Mouse (Mus musculus) lung, postnatal 10 days (tissue): ENCODE results near the gene Amy1.
A peak's percentile ranks its signal among the peaks of the same experiment; 100 is the strongest.
"Not testable (repeated sequence)": the region's sequence is repeated elsewhere in the genome, so short reads cannot be mapped to it uniquely, and the experiment has no call there.

Source experiments
- DNase-seq: peaks from one replicate; pipeline ENCODE4 v3.0.0; 2021

Amy1 gene

GRCm38 (mm10) chr3:113606599-113606998 is at the start of gene Amy1:
Gene Amy1 (minus strand): TSS chr3:113606699.
- no peak for DNase-seq

GRCm38 (mm10) chr3:113654335-113654734 is 47.8 kb upstream of the Amy1 start:
- DNase-seq: no peak

DNA sequence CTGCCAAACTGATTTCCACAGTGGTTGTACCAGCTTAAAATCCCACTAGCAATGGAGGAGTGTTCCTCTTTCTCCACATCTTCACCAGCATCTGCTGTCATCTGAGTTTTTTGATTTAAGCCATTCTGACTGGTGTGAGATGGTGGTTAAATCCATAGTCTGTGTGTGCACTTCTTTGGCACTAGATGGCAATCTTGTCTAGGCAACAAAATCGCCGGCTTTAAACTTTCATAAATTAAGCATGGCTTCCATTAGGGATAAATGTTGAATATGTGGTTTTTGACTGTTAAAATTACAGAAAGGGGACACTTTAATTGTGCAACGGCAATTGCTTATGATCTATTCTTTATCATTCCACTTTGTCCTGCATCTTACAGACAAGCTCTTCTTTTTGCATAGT is 44.9 kb upstream of the Amy1 start:
- not testable (repeated sequence) for DNase-seq

DNA sequence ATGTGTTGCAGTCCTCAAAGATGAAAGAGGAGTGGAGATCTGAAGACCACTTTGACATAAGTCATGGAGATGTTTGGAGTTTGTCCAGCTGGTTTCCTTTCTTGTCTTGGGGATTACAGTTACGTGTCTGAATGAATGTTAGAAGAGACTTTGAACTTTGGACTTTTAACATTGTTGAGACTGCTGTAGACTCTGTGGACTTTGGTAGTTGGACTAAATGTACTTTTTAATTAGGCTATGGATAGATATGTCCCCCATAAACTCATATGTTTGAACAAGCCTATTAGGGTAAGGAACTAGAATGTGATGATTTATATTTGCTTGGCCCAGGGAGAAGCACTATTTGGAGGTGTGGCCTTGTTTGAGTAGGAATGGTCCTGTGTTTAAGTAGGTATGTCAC is 33.0 kb upstream of the Amy1 start:
- no peak for DNase-seq

DNA sequence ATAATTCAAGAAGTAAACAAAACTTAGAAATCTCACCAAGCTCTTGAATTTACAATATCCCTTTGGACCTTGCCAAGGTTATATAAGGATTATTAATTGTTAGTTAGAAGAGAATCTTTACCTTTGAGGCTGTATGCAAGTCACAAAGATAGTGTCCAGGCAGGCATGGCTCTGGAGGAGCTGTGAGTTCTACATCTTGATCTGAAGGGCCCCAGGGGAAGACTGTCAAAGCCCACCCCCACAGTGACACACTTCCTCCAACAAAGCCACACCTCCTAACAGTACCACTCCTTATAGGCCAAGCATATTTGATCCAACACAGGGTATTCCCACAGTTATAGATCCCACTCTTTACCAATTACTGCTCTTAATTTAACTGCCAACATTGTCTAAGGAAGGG is 27.7 kb upstream of the Amy1 start:
- no peak for DNase-seq

DNA sequence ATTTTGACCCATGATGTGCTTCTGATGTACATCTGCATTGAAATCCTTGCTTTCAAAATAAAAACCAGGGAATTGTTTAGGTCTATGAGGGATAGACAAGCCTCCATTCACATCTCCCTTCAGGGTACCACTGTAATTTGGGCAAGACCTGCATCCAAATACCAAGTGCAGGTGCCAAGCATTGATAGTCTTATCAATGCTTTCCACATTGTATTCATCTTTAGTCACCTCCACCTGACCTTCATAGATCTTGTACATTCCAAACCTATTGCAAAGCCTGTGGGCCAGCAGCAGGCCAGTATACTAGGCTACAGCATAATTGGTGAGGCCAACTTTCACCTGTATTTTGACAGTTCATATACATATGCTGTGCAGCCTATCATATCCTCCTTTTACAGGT is 25.1 kb upstream of the Amy1 start:
- DNase-seq: no peak

- DNase-seq: no peak
Observed at GRCm38 (mm10) chr3:113630564-113630963, 24.1 kb upstream of the Amy1 start.

DNA sequence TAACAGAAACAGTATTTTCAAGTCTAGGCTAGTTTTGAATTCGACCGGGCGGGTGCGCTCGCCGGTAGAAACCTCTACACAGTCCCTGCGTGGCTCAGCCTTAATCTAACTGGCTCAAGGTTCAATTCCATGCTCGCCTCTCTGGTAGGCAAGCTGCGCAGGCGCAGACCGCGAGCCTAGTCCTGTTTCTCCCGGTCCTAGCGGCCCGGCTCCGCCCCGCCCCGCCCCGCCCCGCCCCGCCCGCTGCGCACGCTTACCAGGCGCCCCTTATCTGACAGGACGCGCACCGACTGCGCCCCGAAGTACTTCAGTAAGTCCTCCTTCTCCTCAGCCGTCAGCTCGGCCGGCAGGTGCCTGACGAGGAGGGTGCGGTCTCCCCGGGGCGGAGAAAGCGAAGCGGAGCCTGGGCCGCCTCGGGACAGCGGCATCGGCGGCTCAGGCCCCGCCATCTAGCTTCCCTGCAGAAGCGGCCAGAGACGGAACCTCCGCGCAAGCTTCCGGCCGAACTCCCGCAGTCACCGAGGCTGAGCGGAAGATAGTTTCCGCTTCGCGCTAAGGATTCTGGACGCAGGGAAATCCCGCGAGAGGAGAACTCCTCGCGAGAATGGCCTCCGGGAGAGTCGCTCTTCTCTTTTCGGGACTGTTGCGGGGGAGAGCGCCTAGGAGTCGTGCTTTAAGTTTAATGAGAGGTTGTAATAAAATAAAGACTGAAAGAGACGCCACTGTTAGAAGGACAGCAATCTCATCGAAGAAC is 23.3 kb upstream of the Amy1 start, which contains the start of gene Rnpc3:
Gene Rnpc3 (minus strand): TSS at position 544 of the 754 bp plus-strand sequence.
- DNase-seq: peak; percentile 97

GRCm38 (mm10) chr3:113590844-113591243 is 15.7 kb downstream of the Amy1 start:
- no peak for DNase-seq

DNA sequence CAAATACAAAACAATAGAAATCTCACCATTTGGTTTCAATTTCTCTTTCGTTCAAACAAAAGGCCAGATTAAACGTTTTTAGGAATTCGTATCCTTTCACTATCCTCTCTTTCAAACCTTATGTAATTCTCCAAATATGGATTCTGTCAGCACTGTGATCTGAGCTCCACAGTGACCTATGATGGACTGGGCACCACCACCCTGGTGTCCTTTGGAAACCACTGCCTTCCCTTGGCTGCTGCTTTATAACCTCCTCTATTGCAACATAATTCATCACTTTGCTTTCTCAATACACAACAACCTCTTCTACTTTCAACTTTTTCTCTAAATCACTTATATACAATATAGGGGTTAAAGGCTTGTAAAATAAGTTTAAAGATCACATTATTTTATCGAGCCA is 31.9 kb downstream of the Amy1 start:
- DNase-seq: no peak

DNA sequence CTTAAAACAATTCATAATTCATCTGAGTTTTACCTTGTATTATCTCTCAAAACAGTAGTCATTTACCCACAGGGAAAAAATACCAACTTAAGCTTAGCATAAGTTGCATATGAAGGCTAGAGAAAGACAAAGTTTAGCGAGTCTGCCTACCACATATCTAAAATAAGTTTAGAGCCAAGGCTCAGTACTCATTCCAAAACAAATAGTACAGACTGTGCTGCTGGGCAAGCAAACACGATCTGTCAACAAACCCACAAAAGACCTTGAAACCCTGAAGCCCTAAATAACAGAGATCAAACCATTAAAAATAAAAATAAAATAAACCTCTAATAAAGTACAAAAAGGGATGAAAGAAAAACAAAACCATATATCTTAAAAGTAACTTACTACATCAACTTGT is 32.4 kb downstream of the Amy1 start:
- DNase-seq: no peak

- DNase-seq: no peak
Observed at GRCm38 (mm10) chr3:113572158-113572557, 34.3 kb downstream of the Amy1 start.

DNA sequence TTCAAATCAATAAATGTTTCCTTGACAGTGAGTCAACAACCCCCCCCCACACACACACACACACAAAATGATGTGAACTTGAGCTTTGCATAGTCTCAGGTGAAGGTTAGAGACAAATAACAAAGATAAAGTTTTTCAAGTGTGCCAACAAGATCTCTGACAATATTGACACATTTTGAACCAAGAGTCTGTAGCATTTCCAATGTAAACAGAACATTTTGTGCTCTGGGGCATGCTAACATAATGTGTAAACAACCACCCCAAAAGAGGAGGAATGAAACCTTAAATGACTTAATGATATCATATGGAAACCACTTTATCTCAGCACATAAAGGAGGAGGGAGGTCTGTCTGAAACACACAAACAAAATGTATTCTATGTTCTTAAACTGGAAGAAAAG is 66.8 kb downstream of the Amy1 start:
- no peak for DNase-seq

DNA sequence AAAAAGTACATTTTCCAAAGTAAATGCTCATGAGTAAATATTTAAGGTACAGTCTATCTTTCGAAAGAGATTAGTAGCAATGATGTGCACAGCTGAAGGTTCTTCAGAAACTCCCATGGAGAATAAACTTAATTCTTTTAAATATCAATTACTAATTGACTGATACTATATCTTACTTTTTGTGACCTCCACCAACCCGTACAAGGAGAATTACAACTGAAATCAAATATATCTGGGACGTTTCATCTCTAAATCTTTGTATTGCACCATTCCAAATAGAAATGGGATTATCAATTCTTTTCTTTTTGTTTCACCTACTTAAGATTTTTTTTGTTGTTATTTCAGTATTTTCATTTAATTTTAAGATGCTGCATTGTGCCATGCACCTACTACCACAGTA is 74.2 kb downstream of the Amy1 start, which contains the start of gene Amy2a1:
Gene Amy2a1 (minus strand): TSS at position 101 of the 400 bp plus-strand sequence.
- DNase-seq: not testable (repeated sequence)
